Mouse (Mus musculus) gastrocnemius, adult 2 months (tissue): ENCODE data around the gene Borcs7. TPM values are rescaled to one million over a fixed set of nuclear protein-coding genes. Genes with fewer than 3 reads are reported as not detected.
"Not testable (repeated sequence)": the region's sequence is repeated elsewhere in the genome, so short reads cannot be mapped to it uniquely, and the experiment has no call there.

Experiments used
- DNase-seq: peaks from one replicate; pipeline ENCODE4 v3.0.0; 2022
- H3K27ac ChIP-seq: fragments of 200-600 bp; 2 replicates; pipeline ENCODE4 v1.8.1; 2022; ENCODE audit warnings: mild to moderate bottlenecking
- H3K4me3 ChIP-seq: fragments of 200-600 bp; 2 replicates; pipeline ENCODE4 v1.8.1; 2022; ENCODE audit warnings: mild to moderate bottlenecking, moderate library complexity
- CTCF ChIP-seq: fragments of 200-600 bp; IDR thresholded peaks from 2 replicates; pipeline ENCODE4 v1.8.1; 2022; ENCODE audit warnings: antibody characterized with exemption, mild to moderate bottlenecking, moderate library complexity
- intact Hi-C: fragments of 180-260 bp; cut with DNase I; formaldehyde crosslinking; loops from one replicate; pipeline ENCODE4 v1.15.1; 2025
- total RNA-seq, 2 experiments: library from RNA; stranded (reverse); gene quantifications; 2 replicates each; pipeline ENCODE4 v1.2.3; 2021

Gene Borcs7
- total RNA-seq, 2 experiments from 2014 or later, result 12.1 to 12.2 TPM

- H3K27ac ChIP-seq, result no peak overlapping the region
Measured at GRCm38 (mm10) chr19:46731351-46731750, 41.6 kb downstream of the Borcs7 start.

GRCm38 (mm10) chr19:46732673-46733072 is 43.0 kb downstream of the Borcs7 start:
- DNase-seq, H3K27ac ChIP-seq, intact Hi-C loops, H3K4me3 ChIP-seq: not testable (repeated sequence)
- TF ChIP-seq CTCF, result peak; percentile 47

More at GRCm38 (mm10) chr19:46731351-46731750, 41.6 kb downstream of the Borcs7 start:
- H3K4me3 ChIP-seq, result no peak overlapping the region
- DNase-seq, result no peak
- no peak for TF ChIP-seq CTCF
- intact Hi-C loops, result no loop called here

GRCm38 (mm10) chr19:46733626-46734025 is 43.9 kb downstream of the Borcs7 start:
- intact Hi-C loops, result no loop called here
- DNase-seq, result no peak
- no peak overlapping the region for H3K27ac ChIP-seq
- TF ChIP-seq CTCF, result no peak
- no peak overlapping the region for H3K4me3 ChIP-seq

GRCm38 (mm10) chr19:46735241-46735640 is 45.5 kb downstream of the Borcs7 start:
- intact Hi-C loops, result no loop called here
- Histone ChIP-seq H3K27ac (no peak overlapping the region), H3K4me3 (no peak overlapping the region)
- DNase-seq, result no peak
- no peak for TF ChIP-seq CTCF

GRCm38 (mm10) chr19:46737106-46737505 is 47.4 kb downstream of the Borcs7 start:
- intact Hi-C loops, result no loop called here
- H3K27ac ChIP-seq, result no peak overlapping the region
- H3K4me3 ChIP-seq, result no peak overlapping the region
- no peak for DNase-seq
- TF ChIP-seq CTCF, result no peak

- peak; percentile 49 for DNase-seq
- intact Hi-C loops, result loop anchor here (1.0 kb wide), 2 partner anchors 70 to 153 kb away; no protein-coding TSS in a partner anchor
- TF ChIP-seq CTCF, result peak; percentile 93
- Histone ChIP-seq H3K27ac (no peak overlapping the region), H3K4me3 (no peak overlapping the region)
Measured at GRCm38 (mm10) chr19:46740341-46741008, 50.8 kb downstream of the Borcs7 start.

- intact Hi-C loops, result no loop called here
- no peak for TF ChIP-seq CTCF
- Histone ChIP-seq H3K27ac (no peak overlapping the region), H3K4me3 (no peak overlapping the region)
- no peak for DNase-seq
Measured at GRCm38 (mm10) chr19:46741574-46741973, 51.9 kb downstream of the Borcs7 start.

GRCm38 (mm10) chr19:46744681-46745080 is 55.0 kb downstream of the Borcs7 start:
- no peak for DNase-seq
- intact Hi-C loops, result no loop called here
- Histone ChIP-seq H3K4me3 (no peak overlapping the region), H3K27ac (no peak overlapping the region)
- no peak for TF ChIP-seq CTCF

GRCm38 (mm10) chr19:46747799-46748198 is 58.1 kb downstream of the Borcs7 start:
- Histone ChIP-seq H3K4me3 (no peak overlapping the region), H3K27ac (no peak overlapping the region)
- intact Hi-C loops, result no loop called here
- no peak for DNase-seq
- TF ChIP-seq CTCF, result no peak

- DNase-seq, result no peak
- intact Hi-C loops, result no loop called here
- no peak overlapping the region for H3K4me3 ChIP-seq
- H3K27ac ChIP-seq, result no peak overlapping the region
- TF ChIP-seq CTCF, result no peak
Measured at GRCm38 (mm10) chr19:46752235-46752634, 62.5 kb downstream of the Borcs7 start.

Other genes with a start within 250 kb of the Borcs7 start
- gene Trim8, start 188.2 kb upstream of the Borcs7 start, total RNA-seq, result 10 to 100 TPM; 20.2 to 20.7 TPM
- 10 to 100 TPM; 64.0 to 67.7 TPM for gene Arl3, start 116.7 kb upstream of the Borcs7 start, total RNA-seq
- 1 to 10 TPM; 3.2 to 3.7 TPM for gene Sfxn2, start 116.5 kb upstream of the Borcs7 start, total RNA-seq
- gene Wbp1l, start 90.8 kb upstream of the Borcs7 start, total RNA-seq, result 100 to 1,000 TPM in 1 of 2 experiments, 10 to 100 TPM in 1; 65.4 to 101 TPM
- not detected for gene Cyp17a1, start 16.7 kb upstream of the Borcs7 start, total RNA-seq
- 100 to 1,000 TPM in 1 of 2 experiments, 10 to 100 TPM in 1; 76.3 to 106 TPM for gene As3mt, start 17.6 kb downstream of the Borcs7 start, total RNA-seq
- 1 to 10 TPM; 2.7 to 3.6 TPM for gene Cnnm2, start 71.7 kb downstream of the Borcs7 start, total RNA-seq